Mouse (Mus musculus) cerebellum, adult 11 months (tissue): ENCODE measurements around the gene Cryzl2.

Experiments
- DNase-seq: peaks from one replicate; pipeline ENCODE4 v3.0.0; 2022

Gene Cryzl2

GRCm38 (mm10) chr1:157480090-157480489, 21.7 kb downstream of the Cryzl2 start:
- DNase-seq: no peak

- no peak for DNase-seq
Observed at GRCm38 (mm10) chr1:157480901-157481300, 22.5 kb downstream of the Cryzl2 start.

DNA sequence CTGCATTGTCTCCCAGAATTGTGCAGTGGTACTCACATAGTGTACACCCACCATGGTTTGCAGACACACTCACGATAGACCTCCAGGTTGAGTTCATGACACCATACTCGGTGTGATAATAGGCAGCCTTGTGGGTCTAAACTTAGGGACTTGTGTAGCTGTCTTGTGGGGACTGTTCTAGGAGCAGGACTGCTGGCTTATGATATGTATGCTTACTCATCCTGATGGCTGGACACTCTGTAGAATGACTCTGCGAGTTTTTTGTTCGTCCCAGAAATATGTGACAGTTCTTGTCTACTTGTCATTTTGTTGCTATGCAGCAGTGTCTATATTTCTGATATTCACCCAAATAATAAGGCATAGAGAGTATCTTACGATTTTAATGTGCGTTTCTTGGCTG, 23.3 kb downstream of the Cryzl2 start:
- DNase-seq: no peak

DNA sequence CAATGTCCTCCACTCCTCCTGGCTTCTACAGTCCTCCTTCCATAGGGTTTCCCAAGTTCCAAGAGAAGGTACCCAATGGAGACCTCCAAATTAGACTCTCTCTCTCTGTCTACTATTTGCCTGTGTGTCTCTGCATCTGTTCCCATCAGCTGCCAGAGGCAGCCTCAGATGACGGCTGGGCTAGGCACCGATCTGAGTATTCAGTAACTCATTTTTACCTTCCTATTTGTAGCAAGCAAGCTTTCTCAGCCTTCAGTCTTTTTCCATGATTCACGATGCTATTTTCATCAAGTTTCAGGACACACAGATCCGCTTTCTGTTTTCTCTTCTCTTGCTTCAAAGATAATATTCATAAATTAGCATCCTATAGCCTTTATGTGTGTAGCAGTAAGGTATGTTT, 25.8 kb downstream of the Cryzl2 start:
- no peak for DNase-seq

GRCm38 (mm10) chr1:157500657-157501056, 42.3 kb downstream of the Cryzl2 start:
- DNase-seq: no peak

- no peak for DNase-seq
Observed at GRCm38 (mm10) chr1:157501352-157501945, 43.1 kb downstream of the Cryzl2 start.

DNA sequence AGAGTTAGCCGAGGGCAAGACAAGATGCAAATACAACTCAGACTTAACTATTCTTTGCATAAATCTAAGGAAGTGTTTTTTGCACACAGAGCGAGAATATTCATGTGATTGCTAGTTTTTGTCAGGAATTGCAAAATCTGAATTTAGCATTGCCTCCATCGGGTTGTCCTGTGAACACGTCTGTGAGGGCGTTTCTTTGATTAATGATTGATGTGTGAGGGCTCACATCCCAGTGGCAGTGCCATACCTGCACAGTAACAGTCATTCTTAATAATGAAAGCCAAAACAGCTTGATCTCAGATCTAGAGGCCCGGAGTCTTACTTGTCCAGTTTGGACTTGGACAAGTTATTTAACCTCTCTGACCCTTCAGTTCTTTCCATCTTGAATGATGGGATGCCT, 44.7 kb downstream of the Cryzl2 start:
- no peak for DNase-seq

GRCm38 (mm10) chr1:157506522-157506921, 48.1 kb downstream of the Cryzl2 start, which contains the start of gene Sec16b:
Gene Sec16b, plus strand, starts transcription at chr1:157506728.
- no peak for DNase-seq

GRCm38 (mm10) chr1:157506995-157507595, 48.7 kb downstream of the Cryzl2 start:
- DNase-seq: no peak

DNA sequence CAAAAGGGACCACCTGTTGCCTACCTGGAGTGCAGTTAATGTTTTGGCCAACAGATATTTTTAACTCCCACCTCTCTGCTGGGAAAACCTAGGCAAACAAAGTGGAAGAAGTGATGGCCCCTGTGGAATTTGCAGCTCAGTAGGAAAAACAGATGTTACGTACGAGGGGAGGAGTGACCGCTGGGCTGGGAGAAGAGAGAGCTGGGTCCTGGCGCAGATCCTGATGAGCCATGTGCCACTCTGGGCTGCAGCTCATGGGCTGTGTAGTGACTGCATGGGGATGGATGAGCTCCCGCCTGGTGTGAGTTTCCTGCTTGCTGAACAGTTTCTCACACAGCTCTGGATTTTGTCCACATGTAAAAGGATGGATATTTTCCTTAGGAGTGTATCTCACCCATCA, 49.4 kb downstream of the Cryzl2 start:
- no peak for DNase-seq

GRCm38 (mm10) chr1:157512690-157513448, 54.5 kb downstream of the Cryzl2 start:
- no peak for DNase-seq

DNA sequence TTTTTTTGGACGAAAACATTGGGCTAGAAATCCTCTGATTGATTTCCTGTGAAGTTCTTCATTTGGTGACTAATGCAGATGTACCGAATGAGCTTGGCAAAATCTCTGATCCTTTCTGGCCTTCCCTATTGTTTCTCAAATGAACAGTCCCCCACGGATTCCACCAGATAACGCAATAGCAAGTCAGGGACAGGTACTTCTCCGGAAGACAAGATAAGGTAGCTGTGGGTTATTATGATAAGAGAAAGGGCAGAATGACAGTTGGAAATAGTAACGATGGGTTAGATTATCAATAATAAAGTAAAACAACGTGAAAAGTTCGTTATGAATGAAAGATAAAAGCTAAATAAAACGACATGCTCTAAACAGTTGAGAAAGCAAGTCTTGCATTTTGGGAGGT, 55.2 kb downstream of the Cryzl2 start:
- no peak for DNase-seq

- DNase-seq: no peak
Observed at GRCm38 (mm10) chr1:157514298-157514697, 55.9 kb downstream of the Cryzl2 start.

DNA sequence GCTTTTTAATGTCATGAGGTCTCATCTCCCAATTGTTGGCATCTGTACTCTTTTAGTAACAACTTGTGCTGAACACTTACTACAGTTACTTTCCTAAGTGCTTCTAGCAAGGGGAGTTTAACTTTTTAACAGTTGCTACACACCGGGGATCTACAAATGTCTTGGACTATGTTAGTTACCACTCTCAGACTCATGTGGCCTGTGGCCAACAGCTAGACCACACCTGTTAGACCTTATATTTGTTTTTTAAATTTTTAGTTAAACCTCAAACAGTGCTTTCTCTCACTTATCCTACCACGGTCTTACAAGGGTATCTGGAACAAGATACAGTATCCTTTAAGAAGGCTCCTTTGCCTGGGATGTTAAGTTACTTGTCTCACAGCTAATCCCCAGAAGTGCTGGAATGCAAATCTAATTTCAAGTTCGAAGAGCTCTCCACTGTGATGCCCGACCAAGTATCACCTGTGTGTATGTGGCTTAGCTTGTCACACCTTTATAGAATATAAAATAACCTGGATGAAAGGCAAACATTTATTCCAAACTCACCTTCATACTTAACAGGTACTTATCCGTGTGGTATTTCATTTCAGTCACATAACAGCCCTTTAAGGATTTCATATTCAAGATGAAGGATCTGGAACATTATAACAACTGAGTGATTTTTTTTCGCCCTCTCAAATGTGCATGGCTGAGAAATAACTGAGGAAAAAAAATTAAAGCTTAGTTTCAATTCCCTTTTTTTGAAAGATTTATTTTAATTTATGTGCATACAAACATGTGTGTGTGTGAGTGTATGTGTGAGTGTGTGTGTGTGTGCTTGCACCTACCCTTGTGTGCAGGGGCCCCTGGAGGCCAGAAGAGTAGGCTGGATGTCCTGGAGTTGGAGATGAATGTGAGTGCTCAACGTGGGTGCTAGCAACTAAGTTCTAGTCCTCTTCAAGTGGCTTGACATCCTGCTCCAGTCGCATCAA, 58.7 kb downstream of the Cryzl2 start:
- no peak for DNase-seq

GRCm38 (mm10) chr1:157518111-157518523, 59.7 kb downstream of the Cryzl2 start:
- DNase-seq: peak; percentile 82

DNA sequence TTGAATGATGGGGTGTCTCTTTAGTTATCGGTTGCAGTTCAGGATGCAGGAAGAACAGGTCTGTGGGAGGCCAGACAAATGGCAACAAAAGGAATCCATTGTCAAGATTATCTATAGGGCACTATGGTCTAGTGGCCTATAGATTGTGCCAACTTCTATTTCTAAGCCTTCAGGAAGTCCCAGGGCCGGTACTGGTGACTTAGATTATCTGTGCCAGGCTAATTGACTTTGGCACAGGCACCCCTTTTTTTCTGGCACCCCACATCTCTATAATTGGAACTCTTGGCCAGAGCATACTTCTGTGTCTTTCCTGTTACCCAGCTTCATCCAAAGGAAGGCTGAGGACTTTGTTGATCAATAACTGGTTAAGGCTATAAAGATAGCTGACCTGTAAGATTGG, 61.0 kb downstream of the Cryzl2 start:
- no peak for DNase-seq

GRCm38 (mm10) chr1:157522322-157522721, 63.9 kb downstream of the Cryzl2 start:
- DNase-seq: no peak

GRCm38 (mm10) chr1:157524775-157525174, 66.4 kb downstream of the Cryzl2 start:
- DNase-seq: no peak

GRCm38 (mm10) chr1:157525692-157526354, 67.4 kb downstream of the Cryzl2 start:
- no peak for DNase-seq

DNA sequence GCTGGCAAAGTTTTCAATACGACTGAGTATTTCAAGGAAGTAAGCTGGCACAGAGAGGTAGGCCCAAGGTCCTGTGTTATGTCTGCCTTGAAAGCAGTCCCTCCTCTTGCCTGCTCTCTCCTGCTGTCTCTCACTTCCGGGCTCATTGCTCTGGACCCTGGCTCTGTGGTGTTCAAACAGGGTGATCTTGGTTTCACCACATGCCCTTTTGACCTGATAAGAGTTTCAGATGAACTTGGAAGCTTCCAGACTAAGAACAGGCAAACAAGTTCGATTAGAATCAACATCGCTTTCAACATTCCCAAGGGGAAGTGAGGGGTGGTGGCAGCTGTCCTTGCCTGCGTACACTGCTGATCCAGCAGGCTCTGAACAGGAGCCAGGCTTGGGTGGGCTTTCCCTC, 68.2 kb downstream of the Cryzl2 start:
- no peak for DNase-seq

GRCm38 (mm10) chr1:157532826-157533460, 74.6 kb downstream of the Cryzl2 start:
- peak; percentile 79 for DNase-seq

- DNase-seq: no peak
Observed at GRCm38 (mm10) chr1:157535571-157535970, 77.2 kb downstream of the Cryzl2 start.
